Mouse (Mus musculus) lung, embryonic 15.5 days (tissue): ENCODE results near the gene Hcn2. TPM values are rescaled to one million over a fixed set of nuclear protein-coding genes. Genes with fewer than 3 reads are reported as not detected.

Experiments used
- ATAC-seq: fragments of 200-750 bp; cut with Nextera tagmentation; 2 replicates; pipeline ENCODE4 v1.8.0; 2017; ENCODE audit warnings: moderate number of reproducible peaks, borderline replicate concordance; ENCODE audit not compliant: low FRiP score, low TSS enrichment; ENCODE audit errors: extremely low read depth
- H3K27ac ChIP-seq: fragments of 300-500 bp; sonication (generic); 2 replicates; pipeline ENCODE4 v1.5.1; 2015; ENCODE audit warnings: moderate library complexity, mild to moderate bottlenecking, inconsistent platforms
- H3K27me3 ChIP-seq: fragments of 300-500 bp; sonication (generic); 2 replicates; pipeline ENCODE4 v1.6.1; 2015; ENCODE audit warnings: inconsistent platforms
- H3K36me3 ChIP-seq: fragments of 300-500 bp; sonication (generic); 2 replicates; pipeline ENCODE4 v1.6.1; 2015; ENCODE audit warnings: inconsistent platforms
- H3K4me1 ChIP-seq: fragments of 300-500 bp; sonication (generic); 2 replicates; pipeline ENCODE4 v1.6.1; 2015; ENCODE audit warnings: inconsistent platforms
- H3K4me2 ChIP-seq: fragments of 300-500 bp; sonication (generic); 2 replicates; pipeline ENCODE4 v1.6.1; 2015; ENCODE audit warnings: inconsistent platforms, mild to moderate bottlenecking, moderate library complexity
- H3K4me3 ChIP-seq: fragments of 300-500 bp; sonication (generic); 2 replicates; pipeline ENCODE4 v1.5.1; 2015; ENCODE audit warnings: mild to moderate bottlenecking, inconsistent platforms
- H3K9ac ChIP-seq: fragments of 300-500 bp; sonication (generic); 2 replicates; pipeline ENCODE4 v1.6.1; 2015; ENCODE audit warnings: inconsistent platforms
- H3K9me3 ChIP-seq: fragments of 300-500 bp; sonication (generic); 2 replicates; pipeline ENCODE4 v1.6.1; 2016; ENCODE audit warnings: inconsistent platforms
- WGBS: fragments of 180-500 bp; shearing (Covaris S2); methylation state at CpG from one replicate; pipeline ENCODE4 v1.1.7; 2015; 5-methylcytosine and 5-hydroxymethylcytosine counted together
- polyA plus RNA-seq: library from polyadenylated mRNA; unstranded; fragments of >200 nt; fragmentation: Nextera tagmentation; extraction: Ambion mirVana; gene quantifications from 2 replicates; pipeline ENCODE4 v1.2.1, GENCODE M21; 2015

Hcn2 gene
- polyA plus RNA-seq, 1 experiment from 2014 or later: 0.10 TPM

GRCm38 (mm10) chr10:79733847-79734246 lies 17.4 kb downstream of the Hcn2 start:
- H3K4me1 ChIP-seq: no peaks in the 10 kb centered on the region
- peaks cover 14% of the 10 kb centered on the region; the same call in 1 of the 2 replicates for H3K9me3 ChIP-seq
- no peak overlapping the region for H3K4me3 ChIP-seq
- no peaks in the 10 kb centered on the region for H3K27me3 ChIP-seq
- WGBS: 93% methylated on average over 15 of the region's 15 CpGs
- peaks cover 48% of the 10 kb centered on the region for H3K36me3 ChIP-seq
- no peak for ATAC-seq
- no peak overlapping the region for H3K4me2 ChIP-seq
- no peak overlapping the region for H3K9ac ChIP-seq
- H3K27ac ChIP-seq: no peak overlapping the region

- no peak overlapping the region for H3K4me3 ChIP-seq
- no peaks in the 10 kb centered on the region for H3K27me3 ChIP-seq
- no peak overlapping the region for H3K27ac ChIP-seq
- WGBS: 37% methylated on average over 52 of the region's 52 CpGs
- ATAC-seq: peak; percentile 12; the same call in 1 of the 2 replicates
- H3K4me2 ChIP-seq: peak overlapping the region; percentile 10; the same call in 1 of the 2 replicates
- H3K36me3 ChIP-seq: peaks cover 63% of the 10 kb centered on the region
- H3K9me3 ChIP-seq: peaks cover 29% of the 10 kb centered on the region
- no peaks in the 10 kb centered on the region for H3K4me1 ChIP-seq
- no peak overlapping the region for H3K9ac ChIP-seq
Measured at GRCm38 (mm10) chr10:79735361-79735760, 18.9 kb downstream of the Hcn2 start.

- Histone ChIP-seq H3K36me3 (peaks cover 77% of the 10 kb centered on the region), H3K4me2 (no peak overlapping the region), H3K9ac (no peak overlapping the region), H3K27ac (no peak overlapping the region), H3K4me1 (no peaks in the 10 kb centered on the region), H3K4me3 (no peak overlapping the region), H3K9me3 (peaks cover 29% of the 10 kb centered on the region), H3K27me3 (no peaks in the 10 kb centered on the region)
- WGBS: 82% methylated on average over 14 of the region's 14 CpGs
- ATAC-seq: no peak
Measured at GRCm38 (mm10) chr10:79736706-79737105, 20.3 kb downstream of the Hcn2 start.

- 88% methylated on average over 10 of the region's 10 CpGs for WGBS
- H3K4me1 ChIP-seq: no peaks in the 10 kb centered on the region
- no peaks in the 10 kb centered on the region for H3K27me3 ChIP-seq
- ATAC-seq: no peak
- no peak overlapping the region for H3K4me3 ChIP-seq
- H3K36me3 ChIP-seq: peaks cover 91% of the 10 kb centered on the region
- no peak overlapping the region for H3K9ac ChIP-seq
- H3K9me3 ChIP-seq: peaks cover 29% of the 10 kb centered on the region
- no peak overlapping the region for H3K4me2 ChIP-seq
- no peak overlapping the region for H3K27ac ChIP-seq
Measured at GRCm38 (mm10) chr10:79738259-79738658, 21.8 kb downstream of the Hcn2 start.

- H3K27ac ChIP-seq: no peak overlapping the region
- no peak overlapping the region for H3K4me2 ChIP-seq
- no peaks in the 10 kb centered on the region for H3K4me1 ChIP-seq
- 97% methylated on average over 28 of the region's 28 CpGs for whole genome bisulfite sequencing
- peaks cover 29% of the 10 kb centered on the region for H3K9me3 ChIP-seq
- H3K4me3 ChIP-seq: no peak overlapping the region
- H3K27me3 ChIP-seq: no peaks in the 10 kb centered on the region
- H3K9ac ChIP-seq: no peak overlapping the region
- no peak for ATAC-seq
- peaks cover 96% of the 10 kb centered on the region for H3K36me3 ChIP-seq
Measured at GRCm38 (mm10) chr10:79739234-79739633, 22.8 kb downstream of the Hcn2 start.

GRCm38 (mm10) chr10:79740863-79741262 lies 24.4 kb downstream of the Hcn2 start:
- no peak for ATAC-seq
- H3K4me2 ChIP-seq: no peak overlapping the region
- peaks cover 85% of the 10 kb centered on the region for H3K36me3 ChIP-seq
- no peak overlapping the region for H3K4me3 ChIP-seq
- no peak overlapping the region for H3K27ac ChIP-seq
- no peaks in the 10 kb centered on the region for H3K27me3 ChIP-seq
- H3K4me1 ChIP-seq: peaks cover 5% of the 10 kb centered on the region
- H3K9me3 ChIP-seq: peaks cover 27% of the 10 kb centered on the region
- no peak overlapping the region for H3K9ac ChIP-seq
- 81% methylated on average over 11 of the region's 11 CpGs for WGBS

- peaks cover 62% of the 10 kb centered on the region for H3K36me3 ChIP-seq
- ATAC-seq: no peak
- no peak overlapping the region for H3K27ac ChIP-seq
- H3K9ac ChIP-seq: no peak overlapping the region
- 89% methylated on average over 11 of the region's 11 CpGs for whole genome bisulfite sequencing
- H3K4me2 ChIP-seq: no peak overlapping the region
- peaks cover 12% of the 10 kb centered on the region for H3K4me1 ChIP-seq
- no peak overlapping the region for H3K4me3 ChIP-seq
- peaks cover 22% of the 10 kb centered on the region for H3K9me3 ChIP-seq
- no peaks in the 10 kb centered on the region for H3K27me3 ChIP-seq
Measured at GRCm38 (mm10) chr10:79743161-79743560, 26.7 kb downstream of the Hcn2 start.

GRCm38 (mm10) chr10:79743650-79744365 lies 27.4 kb downstream of the Hcn2 start:
- Histone ChIP-seq H3K27ac (no peak overlapping the region), H3K9me3 (peaks cover 15% of the 10 kb centered on the region), H3K4me3 (no peak overlapping the region), H3K4me1 (peaks cover 12% of the 10 kb centered on the region), H3K36me3 (peaks cover 56% of the 10 kb centered on the region), H3K4me2 (no peak overlapping the region), H3K9ac (no peak overlapping the region), H3K27me3 (no peaks in the 10 kb centered on the region)
- WGBS: 91% methylated on average over 15 of the region's 15 CpGs
- no peak for ATAC-seq

GRCm38 (mm10) chr10:79745411-79745810 lies 29.0 kb downstream of the Hcn2 start:
- H3K4me1 ChIP-seq: peaks cover 12% of the 10 kb centered on the region
- no peaks in the 10 kb centered on the region for H3K27me3 ChIP-seq
- H3K9ac ChIP-seq: no peak overlapping the region
- peaks cover 40% of the 10 kb centered on the region for H3K36me3 ChIP-seq
- no peaks in the 10 kb centered on the region for H3K9me3 ChIP-seq
- H3K4me2 ChIP-seq: peak overlapping the region; percentile 65
- H3K4me3 ChIP-seq: peak overlapping the region; percentile 66; the same call in 1 of the 2 replicates
- no peak for ATAC-seq
- H3K27ac ChIP-seq: no peak overlapping the region
- 87% methylated on average over 3 of the region's 3 CpGs for WGBS

- WGBS: 2% methylated on average over 38 of the region's 38 CpGs
- Histone ChIP-seq H3K9me3 (no peaks in the 10 kb centered on the region), H3K4me3 (peak within 1 kb of the TSS; percentile 66), H3K27me3 (no peaks in the 10 kb centered on the region), H3K4me1 (peaks cover 12% of the 10 kb centered on the region), H3K4me2 (peak within 1 kb of the TSS; percentile 65), H3K36me3 (peaks cover 33% of the 10 kb centered on the region), H3K27ac (no peak within 1 kb of the TSS), H3K9ac (peak within 1 kb of the TSS; percentile 59)
- ATAC-seq: peak; percentile 96
Measured at GRCm38 (mm10) chr10:79745898-79746773, 29.7 kb downstream of the Hcn2 start, which contains the start of gene Polrmt. Gene Polrmt (minus strand): TSS chr10:79746581.

- Histone ChIP-seq H3K4me1 (peaks cover 12% of the 10 kb centered on the region), H3K4me3 (peak overlapping the region; percentile 66), H3K27me3 (no peaks in the 10 kb centered on the region), H3K9me3 (no peaks in the 10 kb centered on the region), H3K9ac (peak overlapping the region; percentile 13; the same call in 1 of the 2 replicates), H3K4me2 (peak overlapping the region; percentile 65), H3K36me3 (peaks cover 26% of the 10 kb centered on the region), H3K27ac (no peak overlapping the region)
- WGBS: 19% methylated on average over 6 of the region's 6 CpGs
- ATAC-seq: peak; percentile 60
Measured at GRCm38 (mm10) chr10:79746774-79747151, 30.3 kb downstream of the Hcn2 start.

- Histone ChIP-seq H3K9me3 (no peaks in the 10 kb centered on the region), H3K27me3 (no peaks in the 10 kb centered on the region), H3K4me3 (no peak overlapping the region), H3K4me2 (no peak overlapping the region), H3K36me3 (peaks cover 10% of the 10 kb centered on the region), H3K4me1 (peaks cover 12% of the 10 kb centered on the region), H3K27ac (no peak overlapping the region), H3K9ac (no peak overlapping the region)
- 72% methylated on average over 6 of the region's 6 CpGs for WGBS
- ATAC-seq: no peak
Measured at GRCm38 (mm10) chr10:79748496-79748895, 32.1 kb downstream of the Hcn2 start.
